Mouse (Mus musculus) adrenal gland, adult 2 months (tissue): ENCODE measurements at regions not wholly inside any gene's neighbourhood (a gene's known extent, or its start where the extent isn't known, plus 50 kb on each side); places are given as distances from the start of the nearest gene placed in this dataset.
A peak's percentile ranks its signal among the peaks of the same experiment; 100 is the strongest.

ENCODE experiments used
- DNase-seq: peaks from one replicate; pipeline ENCODE4 v3.0.0; 2021

DNA sequence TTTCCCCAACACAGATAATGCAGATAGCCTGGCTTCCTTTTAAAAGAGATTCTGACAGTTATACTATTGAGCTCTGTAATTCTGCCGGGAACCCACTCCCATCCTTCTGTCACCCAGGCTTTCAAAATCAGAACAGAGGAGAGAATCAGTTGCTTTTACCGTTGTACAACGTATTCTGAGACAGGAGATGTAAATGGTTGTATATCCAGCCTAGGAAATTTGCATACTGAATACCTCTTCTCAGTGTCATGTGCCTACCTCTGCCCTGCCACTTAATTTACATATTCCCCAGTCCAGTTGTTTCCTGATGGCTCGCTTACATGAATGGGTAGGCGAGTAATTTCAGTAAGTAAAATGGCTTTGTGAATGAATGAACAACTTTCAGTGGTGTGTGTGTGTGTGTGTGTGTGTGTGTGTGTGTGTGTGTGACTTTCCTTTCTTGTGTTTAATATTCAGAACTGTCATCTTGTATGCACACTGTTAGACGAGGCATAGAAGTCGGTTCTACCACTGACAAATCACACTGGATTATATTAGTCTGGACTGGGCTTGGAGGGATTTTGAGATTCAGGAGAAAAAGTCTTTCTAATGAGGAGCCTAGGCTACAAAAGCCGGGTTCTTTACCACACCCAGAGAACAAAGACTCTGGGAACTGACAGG is 282.2 kb upstream of the Cdh6 start:
- no peak for DNase-seq

DNA sequence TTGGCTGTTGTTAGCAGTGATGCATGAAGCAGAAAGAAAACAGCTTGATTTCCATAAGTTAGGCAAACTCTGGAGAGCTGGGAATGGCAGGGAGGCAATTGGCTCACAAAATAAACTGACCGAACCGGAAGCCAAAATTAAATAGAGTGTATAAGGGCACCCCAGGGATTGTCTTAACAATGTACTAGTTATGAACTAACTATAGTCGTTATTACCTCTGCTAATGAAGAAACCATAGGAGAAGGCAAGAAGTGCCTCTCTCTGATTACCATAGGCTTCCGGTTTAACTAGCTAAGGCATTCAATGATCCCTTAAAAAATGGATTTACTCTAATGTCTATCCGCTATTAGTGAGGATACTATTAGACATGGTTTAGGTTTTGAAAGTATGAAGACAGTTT is 276.9 kb upstream of the Cdh6 start:
- no peak for DNase-seq

DNA sequence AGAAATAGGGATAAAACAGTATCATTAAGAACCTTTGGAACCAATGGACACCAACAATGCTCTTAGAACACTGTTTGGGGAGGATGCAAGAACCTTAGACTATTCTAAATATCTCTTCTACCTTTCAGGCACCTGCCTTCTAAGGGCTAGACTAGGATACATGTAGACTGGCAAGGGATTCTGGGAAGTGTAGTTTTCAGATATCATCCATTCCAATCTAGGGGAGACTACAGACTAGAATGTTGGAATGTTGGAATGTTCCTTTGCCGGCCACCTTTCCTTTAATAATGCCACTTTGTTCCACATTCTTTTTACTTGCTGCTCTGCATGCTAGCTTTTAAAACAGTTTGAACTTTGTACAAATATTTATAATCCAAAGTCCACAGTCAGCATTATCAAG is 261.1 kb upstream of the Cdh6 start:
- no peak for DNase-seq

DNA sequence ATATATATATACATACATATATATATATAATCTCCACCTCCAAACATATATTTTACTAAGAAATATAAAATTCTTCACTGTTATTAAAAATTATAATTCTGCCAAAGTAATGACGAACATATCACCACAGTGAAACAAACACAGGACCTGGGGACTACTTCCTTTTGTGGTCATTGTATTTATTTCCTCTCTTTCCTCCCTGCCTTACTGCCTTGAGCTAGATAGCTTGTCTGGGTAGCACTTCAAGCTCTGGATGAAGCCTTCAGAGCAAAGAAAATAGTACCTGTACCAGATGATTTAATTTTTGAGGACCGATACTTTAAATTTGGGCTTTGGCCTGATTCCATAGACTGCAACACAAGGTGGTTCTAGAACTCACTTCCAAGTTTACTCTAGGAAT is 259.5 kb upstream of the Cdh6 start:
- DNase-seq: no peak

DNA sequence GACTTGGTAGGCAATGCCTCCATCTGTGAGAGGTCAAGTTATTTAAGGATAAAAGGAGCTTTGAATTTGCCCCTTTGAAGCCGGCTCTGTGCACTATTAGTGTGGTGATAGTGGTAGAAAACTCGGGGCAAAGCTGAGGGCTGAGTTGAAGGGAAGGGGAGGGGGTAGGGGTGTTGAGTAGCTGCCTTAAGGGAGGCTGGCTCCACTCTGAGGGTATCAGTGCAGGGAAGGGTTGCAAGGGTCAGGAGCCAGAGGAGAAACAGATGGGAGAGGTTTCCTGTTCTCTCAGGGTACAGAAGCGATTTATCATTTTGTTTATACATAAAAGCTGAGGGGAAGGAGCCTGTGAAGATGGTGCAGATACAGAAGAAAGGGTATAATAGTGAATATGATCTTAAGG is 246.1 kb upstream of the Cdh6 start:
- DNase-seq: no peak

DNA sequence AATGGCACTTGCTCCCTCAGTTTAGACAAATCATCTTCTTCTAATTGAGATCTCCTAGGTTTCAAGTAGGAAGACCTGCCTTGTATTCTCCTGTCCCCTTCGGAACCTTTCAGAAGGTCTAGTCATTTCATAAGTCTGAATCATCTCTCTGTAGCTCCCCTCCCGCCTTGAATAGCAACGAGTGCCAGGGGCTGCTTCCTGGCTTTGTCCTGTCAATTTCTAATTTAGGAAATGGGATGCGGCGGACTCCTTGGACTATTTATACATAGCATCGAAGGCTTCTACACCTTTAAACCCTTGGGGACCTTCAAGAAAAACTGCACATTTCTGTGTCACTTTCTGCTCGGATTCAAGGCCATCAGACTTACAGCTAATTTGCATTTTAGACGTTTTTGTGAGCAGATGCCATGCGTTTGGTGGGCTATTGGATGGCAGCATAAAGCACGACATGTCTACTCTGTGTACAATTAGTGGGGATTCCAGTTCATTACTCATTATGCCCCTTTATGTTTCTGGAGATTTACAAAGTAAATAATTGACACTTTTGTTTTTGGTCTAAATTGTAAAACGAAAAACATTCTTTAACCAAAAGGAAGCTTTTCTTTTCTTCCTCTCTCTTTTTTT is 236.7 kb upstream of the Cdh6 start:
- DNase-seq: peak; percentile 13

DNA sequence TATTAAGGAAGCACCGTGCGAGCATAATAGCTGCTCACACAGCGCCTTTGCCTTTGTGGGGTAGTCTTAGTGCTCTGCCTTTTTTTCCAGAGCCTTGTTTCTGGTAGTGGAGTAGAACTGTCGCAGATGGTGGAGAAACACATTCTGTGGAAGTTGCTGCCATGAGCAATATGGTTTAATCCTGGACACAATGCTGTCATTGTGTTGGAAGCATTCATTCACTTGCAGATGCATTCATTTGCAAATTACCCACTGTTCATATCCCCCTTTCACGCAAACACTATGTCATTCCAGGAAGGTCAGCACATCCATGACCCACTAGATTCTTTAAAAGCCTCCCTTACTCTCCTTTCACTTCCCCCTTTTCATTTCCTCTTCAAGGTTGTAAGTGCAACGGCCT is 219.7 kb upstream of the Cdh6 start:
- no peak for DNase-seq

DNA sequence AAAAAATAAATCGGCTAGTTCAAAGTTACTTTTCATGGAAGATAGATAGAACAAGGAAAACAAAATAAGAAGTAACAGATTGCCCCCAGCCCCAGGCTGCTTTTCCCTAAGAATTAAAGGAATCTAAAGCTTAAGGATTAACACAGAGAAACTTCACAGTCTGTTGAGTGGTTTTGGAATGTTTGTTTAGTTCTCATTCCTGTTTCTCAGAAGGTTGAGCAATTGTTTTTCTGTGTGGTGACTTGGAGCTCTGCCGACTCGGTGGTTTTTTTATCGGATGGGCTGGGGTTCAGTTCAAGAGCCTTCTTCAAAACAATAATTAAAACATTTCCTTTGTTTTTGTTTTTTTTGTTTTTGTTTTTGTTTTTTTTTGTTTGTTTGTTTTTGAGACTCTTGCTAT is 217.9 kb upstream of the Cdh6 start:
- DNase-seq: peak; percentile 3

DNA sequence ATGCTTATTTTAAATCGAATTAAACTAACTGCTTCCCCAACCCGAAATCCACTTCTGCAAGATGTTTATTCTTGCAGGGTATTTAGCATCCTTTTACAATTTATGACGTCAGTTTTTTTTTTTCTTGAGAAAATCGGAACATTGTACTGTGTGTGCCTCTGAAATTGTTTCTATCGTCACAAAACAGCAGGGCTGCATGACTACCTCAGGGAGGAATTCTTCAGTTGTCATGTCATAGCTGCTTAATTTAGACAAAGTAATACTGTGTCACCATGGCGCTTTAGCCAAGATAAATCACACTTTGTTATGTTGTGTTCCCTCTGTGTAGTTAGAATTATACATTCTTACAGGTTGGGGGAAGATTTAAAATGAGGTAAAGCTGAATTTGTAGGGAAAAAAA is 211.3 kb upstream of the Cdh6 start:
- no peak for DNase-seq

DNA sequence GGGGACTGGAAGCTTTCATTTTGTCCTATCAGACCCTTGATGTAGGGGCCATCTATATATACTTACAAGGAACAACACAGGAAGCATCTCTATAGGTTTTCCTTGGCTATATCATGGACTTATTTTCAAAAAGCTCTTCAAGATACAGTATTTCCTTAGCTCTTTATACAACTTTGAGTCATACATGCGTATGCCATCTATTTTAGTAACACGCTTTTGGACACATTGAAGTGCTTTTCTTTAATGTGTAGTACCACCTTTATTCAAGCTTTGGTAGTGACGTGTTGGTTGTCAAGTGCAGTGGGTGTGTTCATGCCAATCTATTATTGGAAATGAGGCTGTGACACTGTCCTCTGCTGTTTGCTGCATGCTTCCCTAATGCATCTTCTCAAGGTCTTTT is 202.1 kb upstream of the Cdh6 start:
- no peak for DNase-seq

DNA sequence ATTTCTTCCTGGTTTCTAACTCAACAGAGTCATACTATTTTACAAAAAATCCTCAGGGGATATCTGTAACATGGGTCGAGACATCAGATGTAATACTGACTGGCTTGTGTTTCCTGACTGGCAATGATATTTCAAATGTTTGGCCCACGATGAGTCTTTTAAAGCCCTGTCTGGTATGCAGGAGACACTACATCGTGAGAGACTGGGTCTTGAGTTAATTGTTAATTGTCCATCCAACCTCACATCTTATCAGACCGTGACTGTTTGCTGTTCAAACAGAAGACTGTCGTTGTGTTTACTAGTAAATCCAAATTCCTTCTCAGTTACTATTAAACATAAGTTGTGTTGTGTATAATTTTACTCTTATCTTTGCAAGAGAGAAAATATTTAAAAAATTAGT is 195.3 kb upstream of the Cdh6 start:
- DNase-seq: no peak

DNA sequence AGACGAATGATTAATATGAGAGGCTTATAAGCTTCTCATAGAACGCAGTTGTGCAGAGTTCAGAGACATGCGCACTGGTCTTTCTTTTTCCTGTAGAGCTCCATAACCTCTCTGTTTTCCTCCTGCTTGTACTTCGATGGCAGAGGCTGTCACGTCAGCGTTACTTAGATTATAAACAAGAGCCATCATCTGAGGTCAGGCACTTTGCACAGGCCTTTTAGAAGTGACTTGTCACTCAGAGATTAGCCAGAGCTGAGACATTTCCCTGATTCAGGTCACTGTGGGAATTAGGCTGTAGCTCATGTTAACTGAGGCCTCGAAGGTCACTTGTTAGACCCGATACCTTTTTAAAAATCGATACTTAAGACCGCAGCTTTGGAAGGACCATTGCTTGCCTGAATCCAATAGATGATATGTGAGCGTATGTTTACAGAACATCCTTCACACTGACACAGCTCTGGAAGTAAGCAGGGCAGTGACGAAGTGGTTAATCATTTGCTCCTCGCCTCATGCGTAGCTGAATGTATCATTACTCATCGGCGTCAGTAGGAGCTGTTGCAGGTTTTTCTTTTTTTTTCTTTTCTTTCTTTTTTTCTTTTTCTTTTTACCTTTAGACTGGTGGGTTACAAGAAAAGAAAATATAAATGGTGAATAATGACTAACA is 193.9 kb upstream of the Cdh6 start:
- peak; percentile 10 for DNase-seq

DNA sequence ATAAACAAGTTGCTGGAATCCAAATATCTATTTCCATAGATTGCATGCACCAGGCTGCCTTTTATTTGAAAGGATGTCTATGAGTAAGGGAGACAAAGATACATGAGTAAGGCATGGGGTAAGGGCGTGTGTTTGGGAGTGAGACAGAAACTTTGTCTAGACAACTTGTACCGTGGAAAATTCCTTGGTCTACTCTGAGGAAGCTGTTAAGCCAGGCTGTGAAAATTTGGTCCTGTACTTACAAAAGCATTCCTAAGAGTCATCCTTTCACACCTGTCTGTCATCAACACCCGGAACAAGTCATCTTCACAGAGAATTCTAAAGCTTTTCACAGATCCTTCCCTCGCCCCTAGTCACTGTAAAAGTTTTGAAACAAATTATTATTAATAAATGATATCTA is 193.1 kb upstream of the Cdh6 start:
- DNase-seq: no peak

DNA sequence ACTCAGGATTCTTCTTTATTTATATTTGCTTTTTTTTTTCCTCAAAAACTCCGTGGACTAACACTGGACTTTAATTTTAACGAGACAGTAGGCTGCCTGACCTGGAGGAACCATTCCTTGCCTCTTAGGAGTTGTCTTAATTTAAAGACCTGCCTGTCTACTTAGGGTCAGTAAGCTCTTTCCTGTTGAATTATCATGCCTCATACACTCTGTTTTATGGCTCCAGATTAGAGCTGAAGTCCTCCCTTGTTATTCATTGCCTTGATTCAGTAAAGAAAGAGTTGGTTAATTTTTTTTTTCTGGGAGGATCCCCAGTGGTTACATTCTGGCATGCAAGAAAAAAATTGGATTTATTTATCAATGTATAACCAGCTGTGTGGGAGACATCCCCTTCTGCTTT is 187.3 kb upstream of the Cdh6 start:
- DNase-seq: no peak

DNA sequence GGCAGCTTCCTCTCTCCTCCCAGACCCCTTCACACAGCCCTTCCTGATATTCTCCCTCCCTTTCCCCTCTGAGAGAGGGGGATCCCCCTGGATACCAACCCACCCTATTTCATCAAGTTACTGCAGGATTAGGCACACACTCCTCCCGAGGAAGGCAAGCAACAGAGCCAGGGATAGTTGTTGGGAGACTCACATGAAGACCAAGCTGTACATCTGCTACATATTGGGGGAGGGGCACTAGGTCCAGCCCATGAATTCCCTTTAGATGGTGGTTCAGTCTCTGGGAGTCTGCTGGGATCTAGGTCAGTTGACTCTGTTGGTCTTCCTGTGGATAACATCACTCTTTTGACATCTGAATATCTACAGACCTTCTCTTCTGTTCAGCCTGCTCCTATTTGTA is 185.6 kb upstream of the Cdh6 start:
- no peak for DNase-seq

DNA sequence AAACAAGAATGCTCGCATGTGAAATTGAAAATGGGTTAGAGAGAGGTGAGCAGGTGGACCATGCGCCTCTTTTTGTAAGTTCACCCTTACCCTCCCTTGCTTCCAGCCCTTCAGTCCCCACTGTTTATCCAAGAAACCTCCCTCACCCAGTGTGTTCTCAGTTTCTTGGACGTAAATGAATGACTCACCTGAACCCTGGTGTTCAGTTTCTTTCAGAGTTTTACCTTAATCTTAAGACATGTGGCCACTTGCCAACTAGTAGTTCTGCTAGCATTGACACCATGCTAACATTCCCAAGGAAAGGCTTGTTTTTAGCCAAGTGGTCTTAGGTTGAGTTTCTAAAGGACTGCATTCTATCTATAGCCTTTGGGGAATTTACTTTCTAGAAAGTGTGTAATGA is 176.8 kb upstream of the Cdh6 start:
- DNase-seq: no peak

DNA sequence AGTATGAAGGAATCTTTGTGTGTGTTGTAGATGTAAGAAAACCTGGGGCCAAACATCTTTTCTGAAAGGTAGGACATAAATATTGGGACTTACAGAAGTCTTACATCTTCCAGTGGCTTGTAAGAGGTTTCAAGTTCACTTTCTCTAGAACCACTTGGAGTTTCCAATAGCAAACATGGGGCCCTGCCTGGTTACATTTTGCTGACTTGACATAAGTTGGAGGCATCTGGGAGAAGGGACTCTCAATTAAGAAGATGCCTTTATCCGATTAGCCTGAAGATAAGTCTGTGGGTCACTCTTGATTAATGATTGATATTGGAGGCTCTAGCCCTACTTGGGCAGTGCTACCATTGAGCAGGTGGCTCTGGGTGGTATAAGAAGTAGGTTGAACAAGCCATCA is 162.9 kb upstream of the Cdh6 start:
- no peak for DNase-seq

DNA sequence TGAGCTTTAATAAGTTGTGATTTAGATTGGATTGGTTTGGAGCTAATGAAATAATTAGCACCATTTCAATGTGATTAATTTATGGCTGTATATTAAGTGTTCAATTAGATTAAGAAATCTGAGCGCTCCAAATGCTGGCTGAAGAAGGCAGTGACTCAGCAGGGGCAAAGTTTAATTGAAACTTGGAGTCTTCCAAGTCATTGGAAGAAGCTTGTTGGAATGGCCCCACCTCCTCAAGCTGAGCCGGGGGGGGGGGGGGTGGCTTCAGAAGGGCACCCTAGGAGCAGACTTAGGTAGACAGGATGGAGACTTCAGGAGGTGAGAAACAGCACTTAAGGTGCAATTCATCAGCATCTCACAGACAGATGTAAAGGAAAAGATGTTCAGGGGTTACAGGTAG is 151.0 kb upstream of the Cdh6 start:
- DNase-seq: no peak

DNA sequence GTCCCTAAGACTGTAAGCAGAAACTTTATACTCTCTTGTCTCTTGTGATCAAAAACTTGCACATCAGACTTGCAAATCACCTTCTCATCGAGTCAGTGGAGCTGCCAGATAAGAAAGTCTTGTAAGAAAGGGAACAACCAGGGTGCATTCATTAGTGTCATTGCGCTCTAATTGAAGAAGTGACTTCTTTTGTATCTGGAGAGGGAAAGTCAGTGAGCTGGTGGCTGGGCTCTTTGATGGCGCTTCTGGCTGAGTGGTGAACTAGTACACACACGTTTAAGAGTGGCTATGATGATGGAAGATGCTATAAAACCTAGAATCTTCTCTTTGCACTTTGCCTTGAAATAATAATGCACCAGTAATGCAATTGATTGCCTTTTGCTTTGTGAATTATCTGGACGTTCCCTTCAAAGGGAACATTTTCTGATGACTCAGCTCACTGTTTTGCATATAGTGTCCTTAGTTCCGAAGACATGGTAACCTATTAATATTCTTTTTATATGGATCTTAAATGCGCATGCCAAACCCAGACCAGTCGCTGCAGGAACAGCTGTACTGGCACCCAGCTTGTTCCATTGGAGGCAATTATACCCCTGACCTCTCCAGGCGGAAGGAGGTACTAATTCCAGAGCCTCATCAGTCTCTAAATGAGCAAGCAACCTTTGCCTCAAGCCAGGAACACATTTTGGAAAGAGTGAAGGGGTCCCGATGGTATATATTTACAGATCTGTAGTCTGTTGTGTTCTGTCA is 147.3 kb upstream of the Cdh6 start:
- no peak for DNase-seq

DNA sequence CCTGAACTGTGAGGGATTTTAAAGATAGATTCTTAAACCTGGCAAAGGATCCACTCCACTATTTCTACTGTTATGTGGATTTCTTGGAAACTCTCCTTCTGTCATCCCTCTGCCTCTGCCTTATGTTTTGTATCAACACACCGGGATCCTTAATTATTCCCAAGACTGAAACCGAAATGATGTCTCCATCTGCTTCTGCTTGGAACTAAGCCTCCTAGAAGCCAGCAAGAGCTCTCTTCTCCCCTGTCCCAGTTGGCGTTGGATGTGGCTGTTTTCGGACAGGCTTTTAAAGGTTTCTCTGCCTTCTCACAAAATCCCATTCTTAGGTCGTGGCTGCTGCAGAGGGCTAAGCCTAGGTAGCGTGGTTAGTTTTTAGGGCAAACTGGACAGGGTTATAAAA is 131.1 kb upstream of the Cdh6 start:
- DNase-seq: no peak

DNA sequence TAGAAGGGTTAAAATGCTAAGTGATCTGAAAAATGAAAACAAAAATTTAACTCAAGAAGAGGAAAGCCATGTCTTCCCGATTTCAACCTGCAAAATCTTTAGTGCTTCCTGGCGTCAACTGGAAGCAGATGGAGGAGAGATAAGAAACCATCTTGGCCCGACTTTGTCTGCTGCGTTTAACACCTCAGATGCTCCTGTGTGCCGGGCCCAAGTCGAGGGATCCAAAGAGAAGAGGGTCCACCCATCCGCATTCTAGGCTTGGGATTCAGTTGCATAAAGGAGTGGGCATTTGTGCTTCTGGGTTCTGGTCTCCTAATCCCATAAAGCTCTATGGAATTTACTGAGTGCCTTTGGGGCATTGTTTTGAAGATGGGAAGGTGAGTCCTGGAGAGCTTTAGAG is 130.0 kb upstream of the Cdh6 start:
- DNase-seq: no peak

DNA sequence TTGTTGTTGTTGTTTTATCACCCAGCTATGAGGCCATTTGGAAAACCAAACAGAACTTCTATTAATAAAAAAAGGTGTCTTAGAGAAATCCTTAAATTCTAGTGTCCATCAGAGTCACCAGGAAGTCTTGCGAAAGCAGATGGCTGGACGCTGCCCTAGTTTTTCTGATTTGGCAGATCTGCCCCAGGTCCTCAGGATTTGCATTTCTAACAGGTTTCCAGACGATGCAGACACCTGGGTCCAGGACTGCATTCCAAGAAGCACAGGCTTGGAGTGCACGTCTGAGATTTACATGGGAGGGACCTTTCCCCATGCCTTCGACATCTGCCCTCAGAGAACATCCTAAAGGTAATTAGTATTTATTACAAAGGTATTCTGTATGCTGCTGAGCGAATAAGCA is 129.2 kb upstream of the Cdh6 start:
- no peak for DNase-seq

DNA sequence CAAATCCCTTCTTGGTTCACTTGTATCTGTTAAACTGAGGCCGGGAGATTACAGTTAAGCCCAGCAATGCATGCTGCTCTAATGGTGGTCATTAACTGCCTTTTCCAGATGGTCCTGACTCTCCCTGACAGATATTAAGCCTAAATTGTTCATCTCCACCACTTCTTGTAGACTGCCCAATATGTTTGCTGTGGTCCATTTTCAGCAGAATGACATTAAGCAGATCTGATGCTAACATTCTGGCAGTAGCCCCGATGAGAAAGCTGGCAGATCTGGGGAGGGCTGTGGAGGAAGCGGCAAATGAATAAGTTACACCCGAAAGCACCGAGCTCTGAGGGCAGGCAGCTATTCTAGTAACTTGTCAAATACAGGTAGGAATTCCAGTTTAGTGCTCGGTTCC is 123.5 kb upstream of the Cdh6 start:
- DNase-seq: no peak
